In genomic region chr9:41364442-41365250, GRCm38 (mm10) we compare ENCODE assay signal across 20 mouse cellular contexts.
DNase-seq lines count a peak whose midpoint lies in the region; ATAC-seq lines count a peak whose summit lies in the region.
"Had no signal": no experiment of that assay in that cellular context is flagged by ENCODE, and none has a peak within 500 bp of the region (broad histone marks: within the 10 kb centered on the region; RNA-seq: fewer than 3 reads in every experiment).

No protein-coding gene starts in this region.

- DNase-seq in Muller cell, postnatal 12 days (ENCODE audit: inconsistent ontology term), result peak; percentile 60
- DNase-seq in embryo, embryonic 10 days (ENCODE audit: low spot score), result peak; percentile 40
- DNase-seq in hindbrain, embryonic 11.5 days (ENCODE audit: low spot score), result peak; percentile 51
- no peak for DNase-seq in layer of hippocampus, adult 11-12 months (ENCODE audit: low spot score)
- DNase-seq in natural killer cell, adult 2 months (ENCODE audit: low spot score in 2 of 2), result no peak
- DNase-seq: adrenal gland, postnatal 25 days; cerebellum, postnatal 25 days; gastrocnemius, postnatal 10 days; heart, postnatal 36 days; kidney, adult 18-20 months; kidney, postnatal 36 days; lung, embryonic 14.5 days; thymus, postnatal 25 days had no signal

- no peaks in the 10 kb centered on the region for H3K27me3 ChIP-seq in hindbrain, embryonic 11.5 days (ENCODE audit: control insufficient read depth, insufficient read depth, low read length)
- H3K27me3 ChIP-seq in midbrain, embryonic 12.5 days, result no peaks in the 10 kb centered on the region
- no peaks in the 10 kb centered on the region for H3K27me3 ChIP-seq in intestine, embryonic 16.5 days (replicated peaks; ENCODE audit: control insufficient read depth, insufficient read depth, low read length)
- H3K27me3 ChIP-seq: stomach, embryonic 15.5 days had no signal

- H3K36me3 ChIP-seq in hindbrain, embryonic 11.5 days (ENCODE audit: control insufficient read depth, insufficient read depth, low read length), result no peaks in the 10 kb centered on the region
- H3K36me3 ChIP-seq in midbrain, embryonic 12.5 days, result no peaks in the 10 kb centered on the region
- H3K36me3 ChIP-seq in intestine, embryonic 16.5 days (ENCODE audit: control insufficient read depth, insufficient read depth, low read length), result no peaks in the 10 kb centered on the region
- H3K36me3 ChIP-seq: G1E; stomach, embryonic 15.5 days had no signal

- H3K4me3 ChIP-seq in hindbrain, embryonic 11.5 days (ENCODE audit: low read depth, low read length), result no peak overlapping the region
- H3K4me3 ChIP-seq in midbrain, embryonic 12.5 days, result no peak overlapping the region
- no peak overlapping the region for H3K4me3 ChIP-seq in intestine, embryonic 16.5 days (ENCODE audit: low read length)
- H3K4me3 ChIP-seq: stomach, embryonic 15.5 days had no signal

- 23% methylated on average over 6 of the region's 6 CpGs for WGBS in hindbrain, embryonic 11.5 days
- 41% methylated on average over 6 of the region's 6 CpGs for WGBS in midbrain, embryonic 12.5 days
- 56% methylated on average over 6 of the region's 6 CpGs for WGBS in intestine, embryonic 16.5 days

- H3K27ac ChIP-seq in hindbrain, embryonic 11.5 days (ENCODE audit: low read depth, low read length), result peak overlapping the region; percentile 92
- H3K27ac ChIP-seq in midbrain, embryonic 12.5 days (replicated peaks), result peak overlapping the region; percentile 77
- H3K27ac ChIP-seq in intestine, embryonic 16.5 days (ENCODE audit: low read length), result no peak overlapping the region
- H3K27ac ChIP-seq: stomach, embryonic 15.5 days had no signal

- no peak overlapping the region for H3K9ac ChIP-seq in hindbrain, embryonic 11.5 days (ENCODE audit: low read depth, low read length)
- H3K9ac ChIP-seq in midbrain, embryonic 12.5 days (replicated peaks), result no peak overlapping the region
- no peak overlapping the region for H3K9ac ChIP-seq in intestine, embryonic 16.5 days (ENCODE audit: low read depth, low read length)
- H3K9ac ChIP-seq: lung, embryonic 14.5 days; stomach, embryonic 15.5 days had no signal

- ATAC-seq in hindbrain, embryonic 11.5 days (ENCODE audit: low FRiP score), result peak; percentile 47
- ATAC-seq in midbrain, embryonic 12.5 days (ENCODE audit: low FRiP score, low read depth), result no peak
- no peak for ATAC-seq in granulocyte monocyte progenitor cell, adult 5-6 weeks (replicated peaks; ENCODE audit: poor library complexity, severe bottlenecking)
- ATAC-seq in intestine, embryonic 16.5 days, result no peak

- no peaks in the 10 kb centered on the region for H3K9me3 ChIP-seq in hindbrain, embryonic 11.5 days (ENCODE audit: control insufficient read depth, low read length)
- no peaks in the 10 kb centered on the region for H3K9me3 ChIP-seq in midbrain, embryonic 12.5 days
- H3K9me3 ChIP-seq in intestine, embryonic 16.5 days (ENCODE audit: control insufficient read depth, low read length), result no peaks in the 10 kb centered on the region
- H3K9me3 ChIP-seq: G1E; stomach, embryonic 15.5 days had no signal

- no peak overlapping the region for H3K4me2 ChIP-seq in hindbrain, embryonic 11.5 days (replicated peaks; ENCODE audit: low read depth, low read length)
- peak overlapping the region; percentile 26 for H3K4me2 ChIP-seq in midbrain, embryonic 12.5 days (replicated peaks)
- no peak overlapping the region for H3K4me2 ChIP-seq in intestine, embryonic 16.5 days (ENCODE audit: low read depth, low read length)
- H3K4me2 ChIP-seq: heart, embryonic 11.5 days; liver, embryonic 11.5 days; lung, embryonic 14.5 days; stomach, embryonic 15.5 days had no signal

- H3K4me1 ChIP-seq in hindbrain, embryonic 11.5 days (replicated peaks; ENCODE audit: control insufficient read depth, insufficient read depth, low read length), result no peaks in the 10 kb centered on the region
- H3K4me1 ChIP-seq in midbrain, embryonic 12.5 days, result peaks cover 26% of the 10 kb centered on the region
- H3K4me1 ChIP-seq in intestine, embryonic 16.5 days (ENCODE audit: control insufficient read depth, insufficient read depth, low read length), result no peaks in the 10 kb centered on the region
- H3K4me1 ChIP-seq: stomach, embryonic 15.5 days had no signal

Comparison
In these comparisons a context has a peak if more than half of its experiments do, and no peak if none do; other contexts are left out.
1. DNase-seq: peak in Muller cell, postnatal 12 days (single experiment), embryo, embryonic 10 days (single experiment) and hindbrain, embryonic 11.5 days (single experiment); none in layer of hippocampus, adult 11-12 months (single experiment) and natural killer cell, adult 2 months (0 of 2).